Mouse (Mus musculus) olfactory bulb, adult 2 months (tissue): Measurements from ENCODE around the gene Zfand4.

Experiments
- CTCF ChIP-seq: fragments of 200-500 bp; IDR thresholded peaks from 2 replicates; pipeline ENCODE4 v1.5.1; 2012; ENCODE audit warnings: low read depth, mild to moderate bottlenecking, low read length, moderate library complexity; ENCODE audit not compliant: insufficient read depth
- POLR2A ChIP-seq: fragments of 200-500 bp; IDR thresholded peaks from 2 replicates; pipeline ENCODE4 v1.6.1; 2012; ENCODE audit warnings: mild to moderate bottlenecking, low read depth, low read length, moderate library complexity; ENCODE audit not compliant: insufficient read depth

DNA sequence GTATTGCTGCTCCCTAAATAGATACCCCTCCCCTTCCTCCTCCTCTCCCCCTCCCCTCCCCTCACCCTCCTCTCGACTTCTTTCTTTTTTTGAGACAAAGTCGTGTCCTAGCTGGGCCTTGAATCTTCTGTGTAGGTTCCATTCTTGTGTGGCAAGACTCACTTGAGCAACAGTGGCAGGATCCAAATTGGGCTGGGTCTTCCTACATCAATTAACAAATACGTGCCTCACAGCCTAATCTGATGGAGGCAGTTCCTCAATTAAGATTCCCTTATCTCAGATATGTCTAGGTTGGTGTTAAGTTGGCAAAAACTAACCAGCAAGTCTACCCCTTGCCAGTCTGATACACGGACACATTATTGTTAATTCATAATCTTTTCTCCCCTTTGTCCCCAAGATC lies 11.7 kb downstream of the Zfand4 start:
- TF ChIP-seq CTCF (no peak), POLR2A (no peak)
